Mouse (Mus musculus) midbrain, embryonic 15.5 days (tissue): ENCODE measurements around the gene Phf21a. TPM values are rescaled to one million over a fixed set of nuclear protein-coding genes. Genes with fewer than 3 reads are reported as not detected.
"Not testable (repeated sequence)": the region's sequence is repeated elsewhere in the genome, so short reads cannot be mapped to it uniquely, and the experiment has no call there.

ENCODE experiments used
- ATAC-seq: fragments of 200-750 bp; cut with Nextera tagmentation; replicated peaks from 2 replicates; pipeline ENCODE4 v1.8.0; 2017; ENCODE audit warnings: moderate TSS enrichment
- H3K27ac ChIP-seq: fragments of 300-500 bp; sonication (generic); 2 replicates; pipeline ENCODE4 v1.5.1; 2015; ENCODE audit warnings: mild to moderate bottlenecking, inconsistent platforms
- H3K27me3 ChIP-seq: fragments of 300-500 bp; sonication (generic); replicated peaks from 2 replicates; pipeline ENCODE4 v1.6.1; 2015; ENCODE audit warnings: inconsistent platforms
- H3K36me3 ChIP-seq: fragments of 300-500 bp; sonication (generic); replicated peaks from 2 replicates; pipeline ENCODE4 v1.6.1; 2015; ENCODE audit warnings: inconsistent platforms
- H3K4me1 ChIP-seq: fragments of 300-500 bp; sonication (generic); 2 replicates; pipeline ENCODE4 v1.6.1; 2015; ENCODE audit warnings: inconsistent platforms
- H3K4me2 ChIP-seq: fragments of 300-500 bp; sonication (generic); 2 replicates; pipeline ENCODE4 v1.6.1; 2015; ENCODE audit warnings: inconsistent platforms, mild to moderate bottlenecking, moderate library complexity
- H3K4me3 ChIP-seq: fragments of 300-500 bp; sonication (generic); 2 replicates; pipeline ENCODE4 v1.5.1; 2015; ENCODE audit warnings: mild to moderate bottlenecking, inconsistent platforms
- H3K9ac ChIP-seq: fragments of 300-500 bp; sonication (generic); 2 replicates; pipeline ENCODE4 v1.6.1; 2015; ENCODE audit warnings: mild to moderate bottlenecking, inconsistent platforms
- H3K9me3 ChIP-seq: fragments of 300-500 bp; sonication (generic); 2 replicates; pipeline ENCODE4 v1.6.1; 2016; ENCODE audit warnings: inconsistent platforms
- WGBS: fragments of 180-500 bp; shearing (Covaris S2); methylation state at CpG from one replicate; pipeline ENCODE4 v1.1.7; 2015; ENCODE audit warnings: mixed read lengths; 5-methylcytosine and 5-hydroxymethylcytosine counted together
- polyA plus RNA-seq: library from polyadenylated mRNA; unstranded; fragments of >200 nt; fragmentation: Nextera tagmentation; extraction: Ambion mirVana; gene quantifications from 2 replicates; pipeline ENCODE4 v1.2.1, GENCODE M21; 2015

Phf21a gene
- polyA plus RNA-seq, 1 experiment from 2014 or later = 40.4 TPM

DNA sequence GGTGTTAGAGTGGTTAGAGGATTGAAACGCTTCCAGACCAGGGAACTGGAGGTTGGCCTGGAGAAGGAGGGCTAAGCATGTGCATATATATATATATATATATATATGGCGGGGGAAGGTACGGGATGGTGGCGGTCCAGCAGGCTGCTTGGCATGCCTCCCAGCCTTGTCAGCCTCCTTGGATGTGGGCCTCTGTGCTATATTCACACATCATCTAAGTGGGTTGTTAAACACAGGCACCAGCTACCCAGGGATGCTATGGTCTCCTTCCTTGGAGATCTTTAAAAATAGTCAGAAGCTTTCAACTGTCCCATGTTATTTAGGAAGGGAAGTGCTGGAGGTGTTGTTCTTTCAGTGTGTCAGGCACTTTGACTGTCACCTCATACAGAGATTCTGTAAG lies 3.1 kb upstream of the Phf21a start:
- H3K27ac ChIP-seq = no peak overlapping the region
- no peaks in the 10 kb centered on the region for H3K36me3 ChIP-seq
- WGBS = 90% methylated on average over 4 of the region's 4 CpGs
- no peak overlapping the region for H3K9ac ChIP-seq
- H3K9me3 ChIP-seq = no peaks in the 10 kb centered on the region
- no peak overlapping the region for H3K4me2 ChIP-seq
- H3K27me3 ChIP-seq = no peaks in the 10 kb centered on the region
- no peaks in the 10 kb centered on the region for H3K4me1 ChIP-seq
- H3K4me3 ChIP-seq = no peak overlapping the region
- ATAC-seq = no peak

DNA sequence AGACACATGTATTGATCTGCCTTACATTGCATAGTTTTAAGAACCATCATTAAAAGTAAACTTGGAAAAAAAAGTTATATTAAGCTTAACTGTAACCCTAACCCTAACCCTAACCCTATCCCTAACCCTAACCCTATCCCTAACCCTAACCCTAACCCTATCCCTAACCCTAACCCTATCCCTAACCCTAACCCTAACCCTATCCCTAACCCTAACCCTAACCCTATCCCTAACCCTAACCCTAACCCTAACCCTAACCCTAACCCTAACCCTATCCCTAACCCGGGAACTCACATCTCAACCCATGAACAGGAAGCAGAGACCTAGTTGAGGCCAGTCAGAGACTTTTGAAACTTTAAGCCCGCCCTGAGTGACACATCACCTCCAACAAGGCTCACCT lies 586 bp downstream of the Phf21a start:
- 89% methylated on average over 2 of the region's 2 CpGs for WGBS
- not testable (repeated sequence) for H3K9me3 ChIP-seq, ATAC-seq, H3K27me3 ChIP-seq, H3K4me2 ChIP-seq, H3K9ac ChIP-seq, H3K36me3 ChIP-seq, H3K4me3 ChIP-seq, H3K27ac ChIP-seq, H3K4me1 ChIP-seq

DNA sequence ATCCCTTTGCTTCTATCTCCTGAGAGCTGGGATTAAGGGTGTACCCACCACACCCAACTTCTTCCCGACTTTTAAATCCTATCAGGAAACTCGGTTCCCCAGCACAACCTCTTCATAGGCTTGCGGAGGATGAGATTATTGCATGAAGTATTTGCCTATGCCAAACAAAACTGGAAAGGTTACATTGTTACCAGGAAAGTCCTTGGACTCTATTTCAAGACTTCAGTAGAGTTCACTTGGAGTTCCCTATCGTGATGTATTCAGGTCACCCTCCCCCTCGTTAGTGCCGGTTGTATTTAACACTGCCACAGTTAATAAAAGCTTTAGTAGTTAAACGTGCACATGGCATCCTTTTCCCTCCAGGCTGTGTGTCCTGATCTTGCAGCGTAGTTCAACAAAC lies 1.2 kb downstream of the Phf21a start:
- no peak overlapping the region for H3K9ac ChIP-seq
- WGBS = 67% methylated on average over 8 of the region's 8 CpGs
- no peaks in the 10 kb centered on the region for H3K9me3 ChIP-seq
- H3K4me1 ChIP-seq = no peaks in the 10 kb centered on the region
- no peak overlapping the region for H3K27ac ChIP-seq
- H3K4me2 ChIP-seq = no peak overlapping the region
- H3K27me3 ChIP-seq = no peaks in the 10 kb centered on the region
- H3K36me3 ChIP-seq = no peaks in the 10 kb centered on the region
- no peak for ATAC-seq
- H3K4me3 ChIP-seq = no peak overlapping the region

DNA sequence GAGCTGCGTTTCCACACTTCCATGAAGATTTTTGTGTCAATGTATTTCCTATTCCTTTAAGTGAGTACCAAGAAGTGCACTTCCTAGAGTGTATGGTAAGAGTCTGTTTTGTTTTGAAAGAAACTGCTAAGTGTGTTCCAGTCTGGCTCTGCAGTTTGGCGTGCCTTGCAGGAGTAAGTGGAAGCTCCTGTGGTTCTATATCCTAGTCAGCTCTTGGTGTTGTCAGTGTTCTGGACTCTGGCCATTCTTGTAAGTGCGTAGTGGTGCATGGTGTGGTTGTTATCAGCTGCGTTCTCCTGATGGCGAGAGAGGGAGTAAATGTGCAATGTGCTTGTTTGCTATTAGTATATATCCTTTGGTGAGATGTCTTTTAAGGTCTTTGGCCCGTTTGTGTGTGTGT lies 7.9 kb downstream of the Phf21a start:
- Histone ChIP-seq H3K27ac (no peak overlapping the region), H3K4me2 (no peak overlapping the region), H3K36me3 (no peaks in the 10 kb centered on the region), H3K4me1 (no peaks in the 10 kb centered on the region), H3K9me3 (no peaks in the 10 kb centered on the region), H3K4me3 (no peak overlapping the region), H3K9ac (no peak overlapping the region), H3K27me3 (no peaks in the 10 kb centered on the region)
- no peak for ATAC-seq
- WGBS = 87% methylated on average over 6 of the region's 6 CpGs

DNA sequence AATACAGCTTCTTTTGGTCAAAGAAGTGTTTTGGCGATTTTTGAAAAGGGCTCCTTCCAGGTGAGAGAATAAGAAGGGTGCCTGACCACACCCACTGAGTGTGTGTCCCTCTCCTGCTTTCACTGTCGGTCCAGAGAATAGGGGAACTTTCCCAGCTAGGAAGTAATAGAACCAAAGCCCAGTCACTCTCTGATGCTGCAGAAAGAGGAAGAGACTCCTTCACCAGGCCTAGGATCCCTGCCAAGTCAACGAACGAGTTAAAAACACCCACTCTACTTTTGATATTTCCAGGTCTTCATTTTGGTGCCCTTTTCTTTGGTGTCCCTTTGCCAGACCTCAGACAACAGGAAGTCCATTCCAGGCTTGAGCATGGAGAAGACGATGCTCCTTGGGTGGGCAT lies 31.6 kb downstream of the Phf21a start:
- Histone ChIP-seq H3K27me3 (no peaks in the 10 kb centered on the region), H3K4me2 (no peak overlapping the region), H3K9me3 (no peaks in the 10 kb centered on the region), H3K4me1 (no peaks in the 10 kb centered on the region), H3K4me3 (no peak overlapping the region), H3K9ac (no peak overlapping the region), H3K36me3 (no peaks in the 10 kb centered on the region), H3K27ac (no peak overlapping the region)
- no peak for ATAC-seq
- WGBS = 82% methylated on average over 5 of the region's 5 CpGs

DNA sequence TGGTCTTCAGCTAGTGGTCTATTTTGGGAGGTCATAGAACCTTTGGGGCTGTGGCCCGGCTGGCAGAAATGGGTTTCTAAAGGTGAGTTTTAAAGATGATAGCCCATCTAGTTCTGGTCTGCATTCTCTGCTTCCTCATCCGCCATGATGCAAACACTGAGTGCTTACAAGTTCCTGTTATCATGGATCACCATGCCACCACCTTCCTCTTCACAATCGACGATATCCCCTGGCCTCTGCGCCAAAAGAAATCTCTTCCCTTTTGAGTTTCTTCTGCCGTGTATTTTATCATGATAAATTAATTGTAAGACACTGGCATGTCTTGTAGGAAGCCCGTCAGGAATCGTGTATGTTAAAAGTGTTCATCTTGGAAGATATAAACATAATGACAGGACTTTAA lies 32.4 kb downstream of the Phf21a start:
- Histone ChIP-seq H3K36me3 (no peaks in the 10 kb centered on the region), H3K4me3 (no peak overlapping the region), H3K9me3 (no peaks in the 10 kb centered on the region), H3K27me3 (no peaks in the 10 kb centered on the region), H3K9ac (no peak overlapping the region), H3K4me2 (no peak overlapping the region), H3K27ac (no peak overlapping the region), H3K4me1 (no peaks in the 10 kb centered on the region)
- ATAC-seq = no peak
- 92% methylated on average over 8 of the region's 8 CpGs for WGBS

DNA sequence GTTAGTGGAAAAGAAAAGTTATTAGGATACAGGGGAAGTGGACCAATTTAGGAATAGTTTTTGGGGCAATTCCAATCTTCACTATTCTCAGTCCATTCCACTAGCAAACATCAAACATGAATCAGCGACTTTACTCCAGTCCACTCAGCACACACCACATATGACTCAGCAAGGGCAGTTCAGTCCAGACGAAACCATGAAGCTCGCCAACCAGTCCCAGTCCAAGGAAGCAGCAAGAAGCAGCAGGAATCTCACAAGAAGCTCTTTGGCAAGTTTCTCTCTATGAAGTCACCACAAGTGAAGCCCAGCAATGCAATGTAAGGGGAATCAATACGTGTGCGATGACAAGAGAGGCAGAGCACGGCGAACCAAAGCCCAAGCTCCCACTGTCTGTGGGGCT lies 37.2 kb downstream of the Phf21a start:
- Histone ChIP-seq H3K27me3 (no peaks in the 10 kb centered on the region), H3K9me3 (no peaks in the 10 kb centered on the region), H3K4me1 (no peaks in the 10 kb centered on the region), H3K4me3 (no peak overlapping the region), H3K9ac (no peak overlapping the region), H3K4me2 (no peak overlapping the region), H3K27ac (no peak overlapping the region), H3K36me3 (no peaks in the 10 kb centered on the region)
- WGBS = 94% methylated on average over 7 of the region's 7 CpGs
- no peak for ATAC-seq

DNA sequence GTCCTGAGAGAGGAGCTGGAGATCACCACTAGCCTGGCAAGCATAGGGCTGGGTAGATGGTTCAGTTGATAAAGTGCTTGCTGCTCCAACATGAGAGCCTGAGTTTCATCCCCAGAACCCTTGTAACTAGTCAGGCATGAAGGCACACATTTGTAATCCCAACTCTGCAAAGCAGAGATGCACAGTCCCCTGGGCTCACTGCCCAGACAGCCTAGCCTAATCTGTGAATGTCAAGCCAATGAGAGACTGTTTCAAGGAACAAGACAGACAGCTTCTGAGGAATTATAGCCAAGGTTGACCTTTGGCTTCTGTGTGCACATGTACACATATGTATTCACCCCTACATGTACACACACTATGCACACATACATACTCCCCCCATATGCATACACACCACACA lies 45.8 kb downstream of the Phf21a start:
- no peak for ATAC-seq
- H3K9me3 ChIP-seq = no peaks in the 10 kb centered on the region
- no peak overlapping the region for H3K9ac ChIP-seq
- no peaks in the 10 kb centered on the region for H3K36me3 ChIP-seq
- no peaks in the 10 kb centered on the region for H3K4me1 ChIP-seq
- H3K4me2 ChIP-seq = no peak overlapping the region
- H3K27me3 ChIP-seq = no peaks in the 10 kb centered on the region
- H3K27ac ChIP-seq = no peak overlapping the region
- no peak overlapping the region for H3K4me3 ChIP-seq

DNA sequence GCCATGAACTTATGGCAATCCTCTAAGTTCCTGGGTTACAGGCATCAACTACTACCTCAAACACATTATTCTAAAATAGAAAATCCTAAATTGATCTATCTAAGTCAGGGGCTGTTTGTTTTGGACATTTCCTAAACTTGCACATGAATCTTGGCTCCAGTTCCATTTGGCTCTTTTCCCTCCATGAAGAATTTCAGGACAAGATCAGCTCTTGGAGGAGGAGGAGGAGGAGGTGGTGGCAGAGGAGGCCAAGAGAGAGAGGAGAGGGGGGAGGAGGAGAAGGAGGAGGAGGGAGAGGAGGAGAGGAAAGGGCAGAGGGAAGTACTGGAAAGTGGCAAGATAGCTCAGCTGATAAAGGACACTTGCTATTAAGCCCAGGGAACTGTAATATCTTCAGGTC lies 46.4 kb downstream of the Phf21a start:
- Histone ChIP-seq H3K9ac (no peak overlapping the region), H3K4me3 (no peak overlapping the region), H3K9me3 (no peaks in the 10 kb centered on the region), H3K27ac (no peak overlapping the region), H3K36me3 (no peaks in the 10 kb centered on the region), H3K4me2 (no peak overlapping the region), H3K27me3 (no peaks in the 10 kb centered on the region), H3K4me1 (no peaks in the 10 kb centered on the region)
- ATAC-seq = no peak

DNA sequence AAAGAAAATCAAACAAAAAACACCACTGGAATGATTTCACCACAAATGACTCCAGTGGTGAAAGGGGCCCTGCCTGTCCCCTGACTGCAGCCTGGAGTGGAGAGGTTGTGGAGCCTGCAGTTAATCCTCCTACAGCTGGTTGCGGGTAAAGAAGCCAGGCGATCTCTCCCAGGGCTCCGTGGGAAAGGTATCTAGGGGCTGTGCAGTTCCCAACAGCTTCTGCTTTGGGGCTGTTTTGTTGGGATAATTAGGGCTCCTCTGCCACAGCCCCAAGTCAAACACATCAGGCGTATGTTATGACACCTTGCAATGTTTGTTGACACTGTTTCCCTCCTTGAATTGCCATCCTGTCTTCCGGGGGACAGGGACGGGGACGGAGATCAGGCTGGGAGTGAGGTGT lies 47.5 kb downstream of the Phf21a start:
- WGBS = 17% methylated on average over 7 of the region's 7 CpGs
- ATAC-seq = no peak

DNA sequence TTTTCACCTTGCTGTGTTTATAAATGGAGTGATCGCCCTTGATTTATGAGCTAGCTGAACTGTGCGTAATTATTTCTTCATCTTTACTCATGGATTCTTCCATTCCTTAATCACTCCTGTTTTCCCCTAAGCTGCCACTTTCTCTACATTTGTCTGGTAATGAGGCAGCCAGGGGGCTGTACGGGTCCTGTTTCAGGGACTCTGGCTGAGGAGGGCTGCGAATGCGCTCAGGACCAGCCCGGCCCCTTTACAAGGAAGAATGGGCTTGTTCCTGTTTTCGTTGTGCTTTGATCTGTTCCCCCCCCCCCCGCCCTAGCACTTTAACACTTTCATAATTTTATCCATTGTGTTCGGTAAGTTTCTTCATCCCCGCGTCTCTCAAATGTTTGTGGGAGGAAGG lies 48.2 kb downstream of the Phf21a start:
- H3K9ac ChIP-seq = no peak overlapping the region
- H3K4me1 ChIP-seq = no peaks in the 10 kb centered on the region
- H3K9me3 ChIP-seq = no peaks in the 10 kb centered on the region
- H3K27me3 ChIP-seq = no peaks in the 10 kb centered on the region
- H3K4me3 ChIP-seq = no peak overlapping the region
- no peak overlapping the region for H3K27ac ChIP-seq
- H3K36me3 ChIP-seq = no peaks in the 10 kb centered on the region
- ATAC-seq = no peak
- 24% methylated on average over 11 of the region's 11 CpGs for WGBS
- peak overlapping the region; percentile 18; the same call in 1 of the 2 replicates for H3K4me2 ChIP-seq

More for the DNA sequence above, 47.5 kb downstream of the Phf21a start:
- H3K27me3 ChIP-seq = no peaks in the 10 kb centered on the region
- H3K9ac ChIP-seq = no peak overlapping the region
- no peak overlapping the region for H3K4me2 ChIP-seq
- H3K27ac ChIP-seq = no peak overlapping the region
- H3K36me3 ChIP-seq = no peaks in the 10 kb centered on the region
- H3K9me3 ChIP-seq = no peaks in the 10 kb centered on the region
- H3K4me1 ChIP-seq = no peaks in the 10 kb centered on the region
- no peak overlapping the region for H3K4me3 ChIP-seq

DNA sequence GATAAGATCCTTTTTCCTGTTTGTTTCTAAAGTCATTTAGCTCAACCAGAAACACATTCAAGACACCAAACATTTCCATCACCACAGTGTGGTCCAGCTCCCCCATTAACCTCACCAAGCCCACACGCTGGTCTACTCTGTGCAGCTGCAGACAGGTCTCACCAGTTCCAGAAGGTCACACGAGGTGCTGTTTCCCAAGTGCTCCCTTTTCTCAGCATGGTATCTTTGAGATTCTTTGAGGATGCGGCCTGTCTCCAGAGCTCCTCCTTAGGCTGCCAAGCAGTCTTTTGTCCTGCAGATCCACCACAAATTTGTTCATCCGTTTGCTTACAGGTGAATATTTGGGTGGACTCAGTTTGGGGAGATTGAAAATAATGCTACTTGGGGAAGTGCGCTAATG lies 51.0 kb downstream of the Phf21a start:
- no peaks in the 10 kb centered on the region for H3K36me3 ChIP-seq
- no peak overlapping the region for H3K4me2 ChIP-seq
- no peaks in the 10 kb centered on the region for H3K4me1 ChIP-seq
- ATAC-seq = no peak
- 32% methylated on average over 5 of the region's 5 CpGs for WGBS
- no peaks in the 10 kb centered on the region for H3K9me3 ChIP-seq
- no peak overlapping the region for H3K4me3 ChIP-seq
- no peak overlapping the region for H3K27ac ChIP-seq
- no peak overlapping the region for H3K9ac ChIP-seq
- no peaks in the 10 kb centered on the region for H3K27me3 ChIP-seq

DNA sequence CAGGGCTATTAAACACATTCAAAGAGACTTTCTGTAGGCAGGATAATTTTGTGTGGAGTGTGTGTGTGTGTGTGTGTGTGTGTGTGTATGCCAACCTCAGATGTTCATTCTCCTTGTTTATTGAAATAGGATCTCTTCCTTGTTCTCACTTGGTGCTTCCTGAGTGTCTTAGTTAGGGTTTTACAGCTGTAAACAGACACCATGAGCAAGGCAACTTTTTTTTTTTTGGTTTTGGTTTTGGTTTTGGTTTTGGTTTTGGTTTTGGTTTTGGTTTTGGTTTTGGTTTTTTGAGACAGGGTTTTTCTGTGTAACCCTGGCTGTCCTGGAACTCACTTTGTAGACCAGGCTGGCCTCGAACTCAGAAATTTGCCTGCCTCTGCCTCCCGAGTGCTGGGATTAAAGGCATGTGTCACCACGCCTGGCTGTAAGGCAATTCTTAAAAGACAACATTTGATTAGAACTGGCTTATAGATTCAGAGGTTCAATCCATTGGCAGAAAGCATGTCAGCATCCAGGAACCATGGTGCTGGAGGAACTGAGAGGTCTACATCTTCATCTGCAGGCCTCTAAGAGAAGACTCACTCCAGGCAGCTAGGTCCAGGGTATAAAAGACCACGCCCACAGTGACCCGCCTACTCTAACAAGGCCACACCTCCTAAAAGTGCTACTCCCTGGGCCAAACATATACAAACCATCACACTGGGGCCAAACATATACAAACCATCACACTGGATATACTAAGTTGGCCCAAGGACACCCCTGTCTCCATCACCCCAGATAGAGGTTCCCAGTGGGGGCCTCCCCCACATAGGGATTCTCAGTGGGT lies 55.2 kb downstream of the Phf21a start:
- WGBS = 88% methylated on average over 5 of the region's 5 CpGs
- not testable (repeated sequence) for H3K27ac ChIP-seq, H3K4me2 ChIP-seq, H3K4me3 ChIP-seq, H3K9me3 ChIP-seq, H3K36me3 ChIP-seq, ATAC-seq, H3K4me1 ChIP-seq, H3K27me3 ChIP-seq, H3K9ac ChIP-seq
